Mouse (Mus musculus): Measurements from ENCODE around the gene Ndufaf8. TPM values are rescaled to one million over a fixed set of nuclear protein-coding genes. Genes with fewer than 3 reads are reported as not detected.

The Ndufaf8 gene
- polyA plus RNA-seq, 1 experiment from 2014 or later: 113 TPM

DNA sequence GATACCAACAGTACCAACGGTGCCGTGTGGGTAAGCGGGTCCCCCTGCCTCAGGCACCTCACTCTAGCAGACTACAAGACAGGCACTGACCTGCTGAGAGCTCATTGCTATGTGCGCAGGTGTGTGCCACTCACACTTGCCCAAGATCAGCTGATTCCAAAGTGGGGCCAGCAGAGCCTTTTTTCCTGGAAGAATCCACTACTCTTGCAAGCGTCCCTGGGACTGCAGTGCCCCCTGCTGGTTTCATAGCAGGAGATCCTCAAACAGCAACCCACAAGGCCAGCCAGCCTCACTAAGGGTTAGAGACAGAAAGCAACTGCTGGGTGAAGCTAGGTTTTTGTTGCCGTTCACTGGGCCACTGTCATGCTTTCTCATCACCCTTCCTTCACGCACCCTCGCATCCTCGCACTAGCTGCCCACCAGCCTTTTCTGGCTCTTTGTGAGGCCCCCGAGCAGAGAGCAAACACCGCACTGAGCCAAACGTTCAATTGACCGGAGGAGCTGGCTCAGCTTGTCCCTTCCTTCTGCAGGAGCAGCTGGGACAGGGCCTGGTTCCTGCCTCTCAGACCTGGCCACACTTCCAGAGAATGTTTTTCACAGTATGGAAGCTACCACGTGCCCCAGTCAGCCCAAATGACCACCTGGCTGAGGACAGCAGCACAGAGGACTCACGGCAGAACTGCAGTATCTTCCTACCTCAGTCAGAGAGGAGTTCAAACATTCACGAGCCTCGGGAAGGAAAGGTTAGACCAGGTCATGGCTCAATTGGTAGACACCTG lies 22.1 kb downstream of the Ndufaf8 start:
- no peak overlapping the region for H3K4me2 ChIP-seq (ENCODE audit: low read depth, low read length)
- no peak overlapping the region; the same call in 1 of the 2 replicates for H3K9ac ChIP-seq (ENCODE audit: low read depth, low read length)
- H3K36me3 ChIP-seq (ENCODE audit: control insufficient read depth, insufficient read depth, low read length): peaks cover 18% of the 10 kb centered on the region
- peak; percentile 59 for ATAC-seq
- H3K9me3 ChIP-seq (ENCODE audit: control insufficient read depth, low read length): no peaks in the 10 kb centered on the region
- H3K27ac ChIP-seq (ENCODE audit: low read length): no peak overlapping the region
- H3K27me3 ChIP-seq (replicated peaks; ENCODE audit: control insufficient read depth, insufficient read depth, low read length): no peaks in the 10 kb centered on the region
- no peak overlapping the region for H3K4me3 ChIP-seq (ENCODE audit: low read length)
- H3K4me1 ChIP-seq (ENCODE audit: control insufficient read depth, insufficient read depth, low read length): 0 out of 2 replicates have a peak, but pooled peaks cover 7% of the 10 kb centered on the region
- WGBS: 80% methylated on average over 17 of the region's 17 CpGs

DNA sequence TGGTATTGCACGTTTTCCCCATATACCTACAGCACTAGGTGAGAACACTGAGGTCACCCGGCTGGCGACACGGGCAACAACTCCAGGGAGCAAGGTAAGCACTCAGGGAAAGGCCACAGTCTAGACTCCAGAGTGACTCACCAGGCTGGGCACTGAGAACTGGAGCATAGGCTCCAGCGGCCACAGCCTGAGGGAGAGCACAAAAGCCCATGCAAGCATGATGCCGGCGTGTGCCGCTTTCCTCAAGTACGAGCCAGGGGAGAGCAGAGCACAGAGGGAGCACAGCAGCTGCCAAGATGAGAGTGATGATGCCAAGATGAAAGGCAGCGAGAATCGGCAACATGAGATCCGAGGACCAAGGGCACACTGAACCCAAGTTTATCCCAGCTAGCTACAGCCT lies 23.4 kb downstream of the Ndufaf8 start:
- no peak overlapping the region for H3K27ac ChIP-seq (ENCODE audit: low read length)
- no peak for ATAC-seq

DNA sequence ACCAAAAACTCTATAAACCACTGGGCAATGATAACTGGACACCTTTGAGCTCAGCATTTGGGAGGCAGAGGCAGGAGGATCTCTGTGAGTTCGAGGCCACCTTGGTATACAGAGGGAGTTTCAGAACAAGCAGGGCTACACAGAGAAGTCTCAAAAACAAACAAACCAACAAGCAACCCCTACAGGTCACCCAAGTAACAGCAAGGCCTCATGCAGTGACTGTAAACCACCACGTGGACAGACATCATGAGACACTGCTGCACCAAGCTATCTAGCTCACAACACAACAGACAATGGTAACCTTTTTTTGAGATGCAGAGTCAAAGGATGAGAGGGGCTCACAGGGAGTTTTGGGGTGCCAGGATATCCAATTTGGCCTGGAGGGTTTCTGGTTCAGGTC lies 28.1 kb downstream of the Ndufaf8 start:
- Histone ChIP-seq H3K4me1 (ENCODE audit: control insufficient read depth, insufficient read depth, low read length) (0 out of 2 replicates have a peak, but pooled peaks cover 6% of the 10 kb centered on the region), H3K4me3 (ENCODE audit: low read length) (no peak overlapping the region), H3K9ac (ENCODE audit: low read depth, low read length) (no peak overlapping the region), H3K27me3 (replicated peaks; ENCODE audit: control insufficient read depth, insufficient read depth, low read length) (no peaks in the 10 kb centered on the region), H3K27ac (ENCODE audit: low read length) (no peak overlapping the region), H3K36me3 (ENCODE audit: control insufficient read depth, insufficient read depth, low read length) (peaks cover 5% of the 10 kb centered on the region), H3K4me2 (ENCODE audit: low read depth, low read length) (no peak overlapping the region), H3K9me3 (ENCODE audit: control insufficient read depth, low read length) (no peaks in the 10 kb centered on the region)
- 89% methylated on average over 2 of the region's 2 CpGs for WGBS
- ATAC-seq: no peak

More for the DNA sequence above, 23.4 kb downstream of the Ndufaf8 start:
- WGBS: 83% methylated on average over 12 of the region's 12 CpGs
- Histone ChIP-seq H3K9me3 (ENCODE audit: control insufficient read depth, low read length) (no peaks in the 10 kb centered on the region), H3K4me3 (ENCODE audit: low read length) (no peak overlapping the region), H3K4me2 (ENCODE audit: low read depth, low read length) (no peak overlapping the region), H3K36me3 (ENCODE audit: control insufficient read depth, insufficient read depth, low read length) (peaks cover 18% of the 10 kb centered on the region), H3K9ac (ENCODE audit: low read depth, low read length) (no peak overlapping the region), H3K4me1 (ENCODE audit: control insufficient read depth, insufficient read depth, low read length) (0 out of 2 replicates have a peak, but pooled peaks cover 7% of the 10 kb centered on the region), H3K27me3 (replicated peaks; ENCODE audit: control insufficient read depth, insufficient read depth, low read length) (no peaks in the 10 kb centered on the region)

DNA sequence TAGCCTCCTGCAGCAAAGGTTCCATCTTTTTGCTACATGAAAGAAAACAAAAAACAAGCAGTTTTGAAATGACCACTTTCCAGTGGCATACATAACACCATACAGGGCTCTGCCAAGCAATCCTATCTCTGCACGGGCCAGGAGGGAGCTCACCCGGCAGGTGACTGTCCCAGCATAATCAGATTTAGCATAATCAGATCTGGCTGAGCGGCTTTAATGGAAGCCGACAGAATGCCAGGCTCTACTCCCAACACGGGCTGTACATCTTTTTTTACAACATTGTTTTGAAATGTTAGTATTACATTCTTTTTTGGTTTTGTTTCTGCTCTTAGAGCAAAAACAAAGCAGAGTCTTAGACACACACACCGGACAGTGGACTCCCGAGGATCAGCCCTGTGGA lies 30.6 kb downstream of the Ndufaf8 start:
- no peaks in the 10 kb centered on the region for H3K9me3 ChIP-seq (ENCODE audit: control insufficient read depth, low read length)
- no peak overlapping the region for H3K27ac ChIP-seq (ENCODE audit: low read length)
- H3K36me3 ChIP-seq (ENCODE audit: control insufficient read depth, insufficient read depth, low read length): peaks cover 13% of the 10 kb centered on the region
- no peak overlapping the region for H3K4me2 ChIP-seq (ENCODE audit: low read depth, low read length)
- 75% methylated on average over 7 of the region's 7 CpGs for WGBS
- no peak overlapping the region for H3K9ac ChIP-seq (ENCODE audit: low read depth, low read length)
- ATAC-seq: no peak
- no peaks in the 10 kb centered on the region for H3K27me3 ChIP-seq (replicated peaks; ENCODE audit: control insufficient read depth, insufficient read depth, low read length)
- H3K4me3 ChIP-seq (ENCODE audit: low read length): no peak overlapping the region
- 0 out of 2 replicates have a peak, but pooled peaks cover 6% of the 10 kb centered on the region for H3K4me1 ChIP-seq (ENCODE audit: control insufficient read depth, insufficient read depth, low read length)

DNA sequence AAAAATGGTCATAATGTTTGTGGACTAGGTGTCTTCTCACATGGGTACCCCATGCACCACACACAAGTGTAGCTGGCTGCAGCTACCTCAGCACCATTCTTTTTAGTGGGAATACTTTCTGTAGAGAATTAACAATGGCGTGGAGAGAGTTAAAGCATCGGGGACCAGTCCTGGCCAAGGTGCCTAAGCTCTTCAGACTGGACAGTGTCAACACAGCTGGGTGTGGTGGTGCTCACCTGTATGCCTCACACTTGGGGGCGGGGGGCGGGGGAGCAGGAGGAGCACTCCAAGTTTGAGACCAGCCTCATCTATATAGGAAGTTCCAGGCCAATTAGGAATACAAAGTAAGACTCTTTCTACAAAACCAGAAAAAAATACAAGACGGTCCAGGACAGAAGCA lies 35.4 kb downstream of the Ndufaf8 start:
- 85% methylated on average over 5 of the region's 5 CpGs for WGBS
- Histone ChIP-seq H3K4me2 (ENCODE audit: low read depth, low read length) (no peak overlapping the region), H3K27me3 (replicated peaks; ENCODE audit: control insufficient read depth, insufficient read depth, low read length) (no peaks in the 10 kb centered on the region), H3K9ac (ENCODE audit: low read depth, low read length) (no peak overlapping the region), H3K9me3 (ENCODE audit: control insufficient read depth, low read length) (no peaks in the 10 kb centered on the region), H3K36me3 (ENCODE audit: control insufficient read depth, insufficient read depth, low read length) (peaks cover 20% of the 10 kb centered on the region), H3K4me1 (ENCODE audit: control insufficient read depth, insufficient read depth, low read length) (peaks cover 35% of the 10 kb centered on the region), H3K27ac (ENCODE audit: low read length) (no peak overlapping the region), H3K4me3 (ENCODE audit: low read length) (no peak overlapping the region)
- no peak for ATAC-seq

DNA sequence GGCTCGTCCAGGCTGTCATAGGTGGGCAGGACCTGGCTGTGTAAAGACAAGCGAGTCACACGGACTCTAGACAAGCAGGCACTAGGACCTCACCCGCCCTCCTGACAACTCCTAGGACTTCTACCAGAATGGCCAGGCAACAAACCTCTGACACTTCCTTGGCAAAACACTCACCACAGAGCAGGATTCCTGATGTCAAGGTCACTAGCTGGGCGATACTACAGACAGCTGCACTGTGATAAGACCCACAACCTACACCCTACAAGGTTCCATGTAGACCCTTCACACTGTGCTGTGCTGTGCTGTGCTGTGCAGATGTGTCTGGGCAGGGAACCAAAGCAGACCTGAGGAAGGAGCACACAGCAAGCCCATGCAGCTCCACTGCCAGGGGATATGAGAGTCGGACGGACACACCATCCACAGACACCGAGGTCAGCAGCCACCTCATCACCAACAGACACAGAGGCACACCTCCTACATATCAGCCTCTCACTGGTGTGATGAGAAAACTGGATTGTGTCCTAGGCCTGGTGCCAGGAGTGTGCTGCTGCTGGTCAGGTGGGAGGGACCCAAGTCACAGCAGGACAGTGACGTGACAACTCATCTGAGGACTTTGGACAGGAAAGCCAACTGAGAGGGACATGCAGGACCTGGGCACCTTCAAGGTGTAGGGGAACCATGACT lies 36.3 kb downstream of the Ndufaf8 start:
- H3K4me2 ChIP-seq (ENCODE audit: low read depth, low read length): no peak overlapping the region
- 81% methylated on average over 9 of the region's 9 CpGs for WGBS
- peaks cover 35% of the 10 kb centered on the region for H3K4me1 ChIP-seq (ENCODE audit: control insufficient read depth, insufficient read depth, low read length)
- H3K27ac ChIP-seq (ENCODE audit: low read length): no peak overlapping the region
- peak overlapping the region; percentile 33; the same call in 1 of the 2 replicates for H3K9ac ChIP-seq (ENCODE audit: low read depth, low read length)
- H3K4me3 ChIP-seq (ENCODE audit: low read length): no peak overlapping the region
- no peaks in the 10 kb centered on the region for H3K9me3 ChIP-seq (ENCODE audit: control insufficient read depth, low read length)
- ATAC-seq: peak; percentile 47
- H3K36me3 ChIP-seq (ENCODE audit: control insufficient read depth, insufficient read depth, low read length): peaks cover 15% of the 10 kb centered on the region; the same call in 1 of the 2 replicates
- no peaks in the 10 kb centered on the region for H3K27me3 ChIP-seq (replicated peaks; ENCODE audit: control insufficient read depth, insufficient read depth, low read length)

DNA sequence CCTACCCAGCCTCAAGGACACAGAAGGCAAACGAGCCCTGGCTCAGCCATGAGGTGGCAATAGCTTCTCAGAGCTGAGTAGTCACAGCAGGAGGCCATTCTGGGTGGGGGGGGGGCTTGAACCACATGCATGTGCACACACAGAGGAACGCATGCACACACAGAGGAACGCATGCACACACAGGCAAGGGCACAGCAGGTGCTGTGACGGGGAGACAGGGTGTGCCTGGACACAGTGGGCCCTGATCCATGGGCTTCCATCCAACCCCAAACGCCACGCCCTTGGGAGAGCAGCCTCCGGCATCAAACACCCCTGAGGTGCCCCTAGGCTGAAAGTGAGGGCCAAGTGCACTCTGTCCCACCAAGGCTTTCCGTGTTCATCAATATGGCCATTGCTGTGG lies 37.5 kb downstream of the Ndufaf8 start:
- Histone ChIP-seq H3K4me1 (ENCODE audit: control insufficient read depth, insufficient read depth, low read length) (peaks cover 35% of the 10 kb centered on the region), H3K27me3 (replicated peaks; ENCODE audit: control insufficient read depth, insufficient read depth, low read length) (no peaks in the 10 kb centered on the region), H3K9me3 (ENCODE audit: control insufficient read depth, low read length) (no peaks in the 10 kb centered on the region), H3K27ac (ENCODE audit: low read length) (peak overlapping the region; percentile 63), H3K4me2 (ENCODE audit: low read depth, low read length) (no peak overlapping the region), H3K4me3 (ENCODE audit: low read length) (no peak overlapping the region), H3K9ac (ENCODE audit: low read depth, low read length) (no peak overlapping the region), H3K36me3 (ENCODE audit: control insufficient read depth, insufficient read depth, low read length) (peaks cover 15% of the 10 kb centered on the region; the same call in 1 of the 2 replicates)
- 65% methylated on average over 8 of the region's 8 CpGs for WGBS
- ATAC-seq: peak; percentile 24

DNA sequence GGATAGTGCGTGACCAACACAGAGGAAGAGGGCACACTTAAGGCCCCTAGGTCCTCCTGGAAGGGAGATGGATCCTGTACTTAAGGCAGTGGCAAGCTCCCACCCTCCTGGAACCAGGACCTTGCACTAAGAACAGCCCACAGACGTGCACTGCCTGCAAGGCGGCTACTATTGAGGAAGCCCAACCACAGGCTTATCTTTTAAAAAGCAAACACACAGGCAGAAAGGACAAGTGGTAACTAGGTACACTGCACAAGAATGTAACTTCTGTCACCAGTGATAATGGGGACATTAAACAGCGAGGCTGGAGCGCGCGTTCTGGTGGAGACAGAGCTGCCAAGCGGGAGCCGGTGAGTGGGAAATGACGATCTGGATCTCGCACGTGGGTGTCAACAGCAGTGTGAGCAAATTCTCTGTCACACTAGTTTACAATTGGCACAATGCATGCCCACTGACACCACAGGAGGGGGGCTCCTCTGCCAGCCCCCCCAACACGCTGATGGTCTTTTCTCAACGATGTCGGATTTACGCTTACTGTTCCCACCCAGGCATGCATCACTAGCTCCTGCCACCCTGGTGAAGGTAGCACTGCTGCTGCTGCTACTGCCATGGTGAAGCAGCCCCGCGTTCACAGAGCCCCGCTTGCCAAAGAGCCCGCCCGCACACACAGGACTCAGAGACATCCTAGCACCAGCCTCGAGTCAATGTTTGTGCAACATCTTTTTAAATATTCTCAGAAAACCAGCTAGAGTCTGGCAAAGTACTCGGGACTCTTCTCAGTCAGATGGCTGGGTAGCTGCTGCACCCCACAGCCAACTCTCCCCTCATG lies 38.3 kb downstream of the Ndufaf8 start:
- H3K4me2 ChIP-seq (ENCODE audit: low read depth, low read length): 0 out of 2 replicates have a peak overlapping the region, but pooled peaks have one; percentile 12
- H3K27me3 ChIP-seq (replicated peaks; ENCODE audit: control insufficient read depth, insufficient read depth, low read length): no peaks in the 10 kb centered on the region
- H3K36me3 ChIP-seq (ENCODE audit: control insufficient read depth, insufficient read depth, low read length): peaks cover 15% of the 10 kb centered on the region; the same call in 1 of the 2 replicates
- no peak overlapping the region for H3K4me3 ChIP-seq (ENCODE audit: low read length)
- peak; percentile 76 for ATAC-seq
- peaks cover 30% of the 10 kb centered on the region for H3K4me1 ChIP-seq (ENCODE audit: control insufficient read depth, insufficient read depth, low read length)
- H3K27ac ChIP-seq (ENCODE audit: low read length): peak overlapping the region; percentile 63
- no peaks in the 10 kb centered on the region for H3K9me3 ChIP-seq (ENCODE audit: control insufficient read depth, low read length)
- 52% methylated on average over 23 of the region's 23 CpGs for WGBS
- H3K9ac ChIP-seq (ENCODE audit: low read depth, low read length): 0 out of 2 replicates have a peak overlapping the region, but pooled peaks have one; percentile 37

DNA sequence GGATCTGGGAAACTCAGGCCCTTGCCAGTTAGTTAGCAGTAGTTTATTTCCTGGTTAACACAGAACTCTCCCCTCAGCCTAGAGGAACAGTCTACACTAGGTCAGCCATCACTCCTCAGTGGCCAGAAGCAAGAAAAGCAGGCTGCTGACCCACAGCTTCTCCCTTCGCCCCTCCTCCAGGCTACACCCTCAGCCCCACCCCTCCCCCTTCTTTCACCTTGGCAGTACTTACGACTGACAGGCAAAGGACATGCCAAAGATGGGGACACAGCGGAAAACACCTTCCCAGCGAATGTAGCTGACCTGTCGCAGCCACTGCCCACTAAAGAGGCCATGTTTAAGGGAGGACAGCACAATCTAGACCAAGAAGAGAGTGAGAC lies 38.9 kb downstream of the Ndufaf8 start:
- Histone ChIP-seq H3K4me3 (ENCODE audit: low read length) (no peak overlapping the region), H3K4me2 (ENCODE audit: low read depth, low read length) (no peak overlapping the region), H3K27me3 (replicated peaks; ENCODE audit: control insufficient read depth, insufficient read depth, low read length) (no peaks in the 10 kb centered on the region), H3K4me1 (ENCODE audit: control insufficient read depth, insufficient read depth, low read length) (peaks cover 34% of the 10 kb centered on the region), H3K27ac (ENCODE audit: low read length) (peak overlapping the region; percentile 59; the same call in 1 of the 2 replicates), H3K9ac (ENCODE audit: low read depth, low read length) (no peak overlapping the region), H3K36me3 (ENCODE audit: control insufficient read depth, insufficient read depth, low read length) (peaks cover 15% of the 10 kb centered on the region; the same call in 1 of the 2 replicates), H3K9me3 (ENCODE audit: control insufficient read depth, low read length) (no peaks in the 10 kb centered on the region)
- no peak for ATAC-seq
- WGBS: 43% methylated on average over 5 of the region's 5 CpGs
